Mouse (Mus musculus) 3T3-L1 (cell line): ENCODE data around the gene Rrh.
"Not testable (repeated sequence)": the region's sequence is repeated elsewhere in the genome, so short reads cannot be mapped to it uniquely, and the experiment has no call there.

Source experiments
- DNase-seq: peaks from one replicate; pipeline ENCODE4 v3.0.0-alpha.2; 2015; ENCODE audit warnings: low read depth, low spot score

Rrh gene

GRCm38 (mm10) chr3:129782746-129783145, 39.6 kb downstream of the Rrh start:
- no peak for DNase-seq

GRCm38 (mm10) chr3:129781435-129781834, 41.0 kb downstream of the Rrh start:
- no peak for DNase-seq

GRCm38 (mm10) chr3:129771210-129771609, 51.2 kb downstream of the Rrh start:
- DNase-seq = no peak

- DNase-seq = no peak
Measured at GRCm38 (mm10) chr3:129766971-129767794, 55.2 kb downstream of the Rrh start.

GRCm38 (mm10) chr3:129766106-129766505, 56.3 kb downstream of the Rrh start:
- DNase-seq = no peak

- not testable (repeated sequence) for DNase-seq
Measured at GRCm38 (mm10) chr3:129757599-129757998, 64.8 kb downstream of the Rrh start.

GRCm38 (mm10) chr3:129754650-129755604, 67.5 kb downstream of the Rrh start, which contains the start of gene Egf:
TSS of gene Egf (minus strand) at chr3:129755316.
- no peak for DNase-seq
